Mouse (Mus musculus): ENCODE data around the gene Met.

DNA sequence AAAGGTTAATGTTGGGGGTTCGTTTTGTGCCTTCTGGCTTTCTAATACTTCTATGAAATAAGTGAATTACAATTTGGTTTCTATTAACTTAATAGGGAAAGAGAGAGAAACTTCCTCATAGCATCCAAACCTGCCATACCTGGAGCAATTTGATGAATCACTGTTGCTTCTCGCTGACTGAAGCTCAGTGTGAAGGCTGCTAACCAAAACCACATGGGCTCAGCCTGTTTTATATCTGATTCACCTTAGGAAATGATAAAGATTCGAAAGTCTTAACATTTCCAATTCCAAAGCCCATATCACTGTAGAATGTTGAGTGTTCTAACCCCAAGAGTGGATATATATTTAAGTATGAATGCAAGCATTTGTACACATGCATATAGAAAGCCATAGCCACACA, 41.9 kb downstream of the Met start:
- TF ChIP-seq CTCF (IDR thresholded peaks at IDR 0.05; ENCODE audit: control insufficient read depth, insufficient read depth, insufficient read length) (no peak), CEBPB (IDR thresholded peaks at IDR 0.05; ENCODE audit: low read depth) (no peak), FOSL1 (IDR thresholded peaks at IDR 0.05; ENCODE audit: insufficient read depth, low read length, poor library complexity, severe bottlenecking) (no peak), USF1 (IDR thresholded peaks at IDR 0.05; ENCODE audit: low read depth) (no peak), MAX (IDR thresholded peaks at IDR 0.05) (no peak), MYOG (IDR thresholded peaks at IDR 0.05; ENCODE audit: control insufficient read depth, extremely low read depth, insufficient read length) (no peak)
